Comparison of ENCODE assay signal across 10 mouse cellular contexts in the genomic region with DNA sequence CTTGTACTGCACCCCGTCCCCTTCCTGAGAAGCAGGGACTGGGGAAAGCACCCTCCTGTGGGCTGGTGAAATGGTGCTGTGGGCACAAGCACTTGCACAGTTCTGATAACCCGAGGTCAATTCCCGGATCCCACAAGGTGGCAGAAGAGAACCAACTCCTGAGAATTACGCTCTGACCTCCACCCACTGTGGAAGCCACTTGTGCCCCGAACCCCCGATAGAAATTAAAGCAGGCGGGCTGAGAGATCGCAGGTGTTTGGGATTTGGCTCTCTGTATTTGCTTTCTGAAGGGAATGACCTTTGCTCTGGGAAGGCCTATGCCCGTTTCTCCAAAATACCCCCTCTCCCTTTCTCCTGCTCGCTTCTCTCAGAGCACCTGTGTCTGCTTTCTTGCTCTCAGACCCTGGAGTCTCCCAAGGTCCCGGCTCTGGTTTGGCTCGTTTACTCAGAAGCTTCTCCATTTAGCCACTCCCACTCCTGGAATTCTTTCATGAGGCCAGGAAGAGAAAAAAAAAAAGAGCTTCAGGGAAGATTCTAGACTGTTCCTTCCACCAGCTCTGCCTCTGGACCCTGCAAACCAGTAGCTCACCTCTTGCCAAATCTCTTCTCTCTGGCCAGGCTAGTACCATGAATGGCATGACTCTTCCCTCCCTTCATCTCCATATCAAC. TPM values are rescaled to one million over a fixed set of nuclear protein-coding genes. Genes with fewer than 3 reads are reported as not detected.
A peak's percentile ranks its signal among the peaks of the same experiment; 100 is the strongest.
DNase-seq lines count a peak whose midpoint lies in the region; ATAC-seq and TF ChIP-seq lines count a peak whose summit lies in the region.
"Had no signal": no experiment of that assay in that cellular context is flagged by ENCODE, and none has a peak within 500 bp of the region (broad histone marks: within the 10 kb centered on the region; RNA-seq: fewer than 3 reads in every experiment).

No protein-coding gene starts in this region.

- no peak overlapping the region for H3K4me2 ChIP-seq in liver, embryonic 14.5 days (ENCODE audit: low read depth)
- no peak overlapping the region for H3K4me2 ChIP-seq in liver, embryonic 12.5 days
- H3K4me2 ChIP-seq in stomach, embryonic 15.5 days: no peak overlapping the region
- H3K4me2 ChIP-seq: liver, embryonic 15.5 days had no signal

- H3K9ac ChIP-seq in liver, embryonic 14.5 days (replicated peaks): no peak overlapping the region
- H3K9ac ChIP-seq in liver, embryonic 12.5 days: no peak overlapping the region
- no peak overlapping the region for H3K9ac ChIP-seq in stomach, embryonic 15.5 days
- H3K9ac ChIP-seq: liver, embryonic 15.5 days had no signal

- TF ChIP-seq EP300 in liver, embryonic 14.5 days (IDR thresholded peaks at IDR 0.05; ENCODE audit: low read depth): no peak

- H3K4me1 ChIP-seq in liver, embryonic 14.5 days (replicated peaks; ENCODE audit: control insufficient read depth in 2 of 2, insufficient read depth in 2 of 2, low read length in 1 of 2): no peaks in the 10 kb centered on the region; a peak in 2 of 4 replicates
- no peaks in the 10 kb centered on the region for H3K4me1 ChIP-seq in liver, embryonic 12.5 days
- H3K4me1 ChIP-seq in stomach, embryonic 15.5 days: peaks cover 16% of the 10 kb centered on the region; the same call in 1 of the 2 replicates

- H3K9me3 ChIP-seq in liver, embryonic 14.5 days (ENCODE audit: control insufficient read depth, low read length): no peaks in the 10 kb centered on the region
- no peaks in the 10 kb centered on the region for H3K9me3 ChIP-seq in liver, embryonic 12.5 days (replicated peaks)
- no peaks in the 10 kb centered on the region for H3K9me3 ChIP-seq in stomach, embryonic 15.5 days
- H3K9me3 ChIP-seq: liver, embryonic 15.5 days had no signal

- H3K27ac ChIP-seq in liver, embryonic 14.5 days: no peak overlapping the region
- no peak overlapping the region for H3K27ac ChIP-seq in liver, embryonic 12.5 days
- H3K27ac ChIP-seq in stomach, embryonic 15.5 days: peak overlapping the region; percentile 48; the same call in 1 of the 2 replicates
- H3K27ac ChIP-seq: liver, embryonic 15.5 days had no signal

- H3K4me3 ChIP-seq in liver, embryonic 14.5 days (ENCODE audit: insufficient read depth in 1 of 2, low read depth in 2 of 2, low read length in 2 of 2): no peak overlapping the region
- no peak overlapping the region for H3K4me3 ChIP-seq in liver, embryonic 12.5 days
- no peak overlapping the region for H3K4me3 ChIP-seq in stomach, embryonic 15.5 days (replicated peaks)
- H3K4me3 ChIP-seq: liver, embryonic 15.5 days had no signal

- H3K36me3 ChIP-seq in liver, embryonic 14.5 days (replicated peaks; ENCODE audit: control insufficient read depth, insufficient read depth, low read depth): no peaks in the 10 kb centered on the region
- H3K36me3 ChIP-seq in liver, embryonic 12.5 days: no peaks in the 10 kb centered on the region
- H3K36me3 ChIP-seq in stomach, embryonic 15.5 days: no peaks in the 10 kb centered on the region
- H3K36me3 ChIP-seq: liver, embryonic 15.5 days had no signal

- 0 out of 2 replicates have a peak, but pooled peaks have one; percentile 9 for TF ChIP-seq CTCF in liver, embryonic 14.5 days (IDR thresholded peaks at IDR 0.05; ENCODE audit: low read depth)

- peak; percentile 59 to 63 for DNase-seq in cerebellum, postnatal 10 days
- no peak for DNase-seq in cerebellum, adult 11-12 months
- DNase-seq in liver, embryonic 14.5 days (ENCODE audit: low read depth in 3 of 3, low spot score in 3 of 3): no peak
- peak; percentile 51 to 62 for DNase-seq in kidney, postnatal 36 days
- no peak for DNase-seq in layer of hippocampus, adult 18-20 months (ENCODE audit: low spot score in 2 of 2)
- DNase-seq: gastrocnemius, postnatal 25 days had no signal

- WGBS in liver, embryonic 14.5 days (ENCODE audit: insufficient replicate concordance): 35% methylated on average over 12 of the region's 12 CpGs
- 43% methylated on average over 12 of the region's 12 CpGs for WGBS in liver, embryonic 12.5 days (ENCODE audit: insufficient replicate concordance)
- 29% methylated on average over 12 of the region's 12 CpGs for WGBS in stomach, embryonic 15.5 days

- no peak for ATAC-seq in liver, embryonic 14.5 days (ENCODE audit: insufficient read depth)
- no peak for ATAC-seq in liver, embryonic 12.5 days
- ATAC-seq in stomach, embryonic 15.5 days (ENCODE audit: insufficient read depth, low FRiP score, low read depth): no peak; the same call in 1 of the 2 replicates
- no peak for ATAC-seq in monocyte, adult 5-6 weeks (replicated peaks; ENCODE audit: insufficient number of reproducible peaks, low FRiP score, low TSS enrichment, poor library complexity, severe bottlenecking)

- no peaks in the 10 kb centered on the region for H3K27me3 ChIP-seq in liver, embryonic 14.5 days (ENCODE audit: control insufficient read depth, insufficient read depth, low read length)
- no peaks in the 10 kb centered on the region for H3K27me3 ChIP-seq in liver, embryonic 12.5 days (replicated peaks)
- H3K27me3 ChIP-seq in stomach, embryonic 15.5 days (replicated peaks): no peaks in the 10 kb centered on the region
- H3K27me3 ChIP-seq: liver, embryonic 15.5 days had no signal

RNA-seq across cellular contexts. Expression of a gene that starts 58.0 kb away (rescaled TPM):
- 1.7 and 2.5 TPM in 2 replicates for polyA plus RNA-seq in liver, embryonic 14.5 days (2012; rRNA removed)
- 0.65 and 0.85 TPM in 2 replicates for polyA plus RNA-seq in liver, embryonic 14.5 days (2014; fragmentation: Nextera tagmentation; extraction: Ambion mirVana)
- polyA plus RNA-seq in liver, embryonic 12.5 days (2016; fragmentation: Nextera tagmentation; extraction: Ambion mirVana): 3.0 and 3.1 TPM in 2 replicates
- polyA plus RNA-seq in stomach, embryonic 15.5 days (2015; fragmentation: Nextera tagmentation; extraction: Ambion mirVana): 10.9 and 12.6 TPM in 2 replicates
- total RNA-seq in layer of hippocampus, adult 18-20 months (2021): 100 to 1,000 TPM in 1 of 2 experiments, 10 to 100 TPM in 1; 99.4 to 107 TPM
- total RNA-seq in monocyte, adult 5-6 weeks (2017): 0.19 TPM in 1 of 3 replicates, not detected in the others

Comparison
In these comparisons a context has a peak if more than half of its experiments do, and no peak if none do; other contexts are left out.
1. DNase-seq: peak in cerebellum, postnatal 10 days (2 of 2) and kidney, postnatal 36 days (2 of 2); none in cerebellum, adult 11-12 months (single experiment), liver, embryonic 14.5 days (0 of 3) and layer of hippocampus, adult 18-20 months (0 of 2).